Mouse (Mus musculus) embryonic facial prominence, embryonic 14.5 days (tissue): ENCODE measurements around the gene Vars. TPM values are rescaled to one million over a fixed set of nuclear protein-coding genes. Genes with fewer than 3 reads are reported as not detected.

Source experiments
- ATAC-seq: fragments of 200-750 bp; cut with Nextera tagmentation; 2 replicates; pipeline ENCODE4 v1.8.0; 2017; ENCODE audit warnings: low read depth, moderate number of reproducible peaks, moderate TSS enrichment
- DNase-seq: peaks from one replicate; pipeline ENCODE4 v3.0.0-alpha.2; 2015; ENCODE audit warnings: low spot score
- H3K27ac ChIP-seq: fragments of 300-500 bp; sonication (generic); replicated peaks from 2 replicates; pipeline ENCODE4 v1.5.1; 2014; ENCODE audit warnings: low read depth, mild to moderate bottlenecking, low read length, moderate library complexity
- H3K27me3 ChIP-seq: fragments of 300-500 bp; sonication (generic); replicated peaks from 2 replicates; pipeline ENCODE4 v1.6.1; 2014; ENCODE audit warnings: low read length; ENCODE audit not compliant: control insufficient read depth, insufficient read depth
- H3K36me3 ChIP-seq: fragments of 300-500 bp; sonication (generic); 2 replicates; pipeline ENCODE4 v1.6.1; 2014; ENCODE audit warnings: low read length, mixed read lengths; ENCODE audit not compliant: control insufficient read depth, insufficient read depth
- H3K4me1 ChIP-seq: fragments of 300-500 bp; sonication (generic); 2 replicates; pipeline ENCODE4 v1.6.1; 2014; ENCODE audit warnings: antibody characterized with exemption, low read length; ENCODE audit not compliant: control insufficient read depth, insufficient read depth
- H3K4me2 ChIP-seq: fragments of 300-500 bp; sonication (generic); 2 replicates; pipeline ENCODE4 v1.6.1; 2014; ENCODE audit warnings: low read depth, mild to moderate bottlenecking, low read length, moderate library complexity, mixed read lengths
- H3K4me3 ChIP-seq: fragments of 300-500 bp; sonication (generic); 2 replicates; pipeline ENCODE4 v1.5.1; 2014; ENCODE audit warnings: low read depth, mild to moderate bottlenecking, low read length
- H3K9ac ChIP-seq: fragments of 300-500 bp; sonication (generic); 2 replicates; pipeline ENCODE4 v1.6.1; 2014; ENCODE audit warnings: low read depth, mild to moderate bottlenecking, low read length, moderate library complexity, mixed read lengths
- H3K9me3 ChIP-seq: fragments of 300-500 bp; sonication (generic); 2 replicates; pipeline ENCODE4 v1.6.1; 2016; ENCODE audit warnings: low read length; ENCODE audit not compliant: control insufficient read depth
- WGBS: fragments of 180-500 bp; shearing (Covaris S2); extraction: QIAGEN DNeasy Blood & Tissue Kit; methylation state at CpG from one replicate; pipeline ENCODE4 v1.1.7; 2014; 5-methylcytosine and 5-hydroxymethylcytosine counted together
- polyA plus RNA-seq: library from polyadenylated mRNA; unstranded; fragments of >200 nt; fragmentation: Nextera tagmentation; extraction: Ambion mirVana; gene quantifications from 2 replicates; pipeline ENCODE4 v1.2.1, GENCODE M21; 2014

Vars gene
- polyA plus RNA-seq, 1 experiment from 2014 or later, result 80.3 TPM

DNA sequence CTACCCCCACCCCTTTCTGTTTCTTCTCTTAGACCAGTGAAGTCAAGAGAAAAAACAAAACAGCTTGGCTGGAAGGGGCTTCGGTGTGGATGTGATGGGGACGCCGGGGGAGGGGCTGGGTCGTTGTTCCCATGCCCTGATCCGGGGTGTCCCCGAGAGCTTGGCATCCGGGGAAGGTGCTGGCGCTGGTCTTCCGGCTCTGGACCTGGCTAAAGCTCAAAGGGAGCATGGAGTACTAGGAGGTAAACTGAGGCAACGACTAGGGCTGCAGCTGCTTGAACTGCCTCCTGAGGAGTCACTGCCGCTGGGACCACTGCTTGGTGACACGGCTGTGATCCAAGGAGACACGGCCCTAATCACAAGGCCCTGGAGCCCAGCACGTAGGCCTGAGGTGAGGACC lies 59.3 kb downstream of the Vars start:
- H3K9ac ChIP-seq, result peak overlapping the region; percentile 85
- peak overlapping the region; percentile 86 for H3K4me2 ChIP-seq
- peaks cover under 1% of the 10 kb centered on the region; the same call in 1 of the 2 replicates for H3K27me3 ChIP-seq
- peaks cover 57% of the 10 kb centered on the region for H3K36me3 ChIP-seq
- peaks cover 6% of the 10 kb centered on the region; the same call in 1 of the 2 replicates for H3K4me1 ChIP-seq
- 27% methylated on average over 14 of the region's 14 CpGs for WGBS
- DNase-seq (no peak), ATAC-seq (no peak)
- no peaks in the 10 kb centered on the region for H3K9me3 ChIP-seq
- H3K27ac ChIP-seq, result peak overlapping the region; percentile 92; the same call in 1 of the 2 replicates
- peak overlapping the region; percentile 65 for H3K4me3 ChIP-seq

DNA sequence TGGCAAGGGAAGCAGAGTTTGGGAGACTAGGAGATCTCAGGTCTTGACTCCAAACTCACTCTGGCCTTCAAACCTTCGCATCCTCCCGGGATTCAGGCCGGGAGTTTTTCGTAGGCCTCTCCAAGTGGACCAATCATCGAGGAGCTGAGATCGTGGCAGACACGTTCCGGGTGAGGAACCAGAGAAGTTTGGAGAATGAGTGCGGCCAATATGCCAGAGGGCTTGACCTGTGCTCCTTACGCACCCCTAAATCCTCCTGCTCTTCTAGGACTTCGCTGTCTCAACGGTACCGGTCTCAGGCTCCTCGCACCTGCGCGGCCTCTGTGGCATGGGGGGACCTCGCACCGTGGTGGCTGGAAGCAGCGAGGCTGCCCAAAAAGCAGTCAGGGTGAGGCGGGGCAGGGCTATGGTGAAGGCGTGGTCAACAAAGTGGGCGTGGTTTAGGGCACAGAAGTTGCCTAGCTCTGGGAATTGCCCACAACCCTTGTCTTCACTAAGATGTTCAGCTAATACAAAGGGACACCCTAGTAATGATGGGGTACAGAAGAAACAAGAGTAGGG lies 60.0 kb downstream of the Vars start:
- Histone ChIP-seq H3K27ac (no peak overlapping the region), H3K4me2 (peak overlapping the region; percentile 86), H3K36me3 (peaks cover 49% of the 10 kb centered on the region), H3K27me3 (peaks cover 7% of the 10 kb centered on the region), H3K4me3 (peak overlapping the region; percentile 65), H3K9me3 (no peaks in the 10 kb centered on the region), H3K4me1 (peaks cover 6% of the 10 kb centered on the region; the same call in 1 of the 2 replicates), H3K9ac (peak overlapping the region; percentile 85)
- no peak for DNase-seq
- ATAC-seq, result no peak
- 58% methylated on average over 22 of the region's 22 CpGs for WGBS

- peak overlapping the region; percentile 86 for H3K4me2 ChIP-seq
- ATAC-seq, result no peak
- peaks cover 6% of the 10 kb centered on the region; the same call in 1 of the 2 replicates for H3K4me1 ChIP-seq
- H3K27ac ChIP-seq, result no peak overlapping the region
- no peak overlapping the region for H3K4me3 ChIP-seq
- no peak overlapping the region for H3K9ac ChIP-seq
- H3K9me3 ChIP-seq, result no peaks in the 10 kb centered on the region
- peaks cover 44% of the 10 kb centered on the region for H3K36me3 ChIP-seq
- 74% methylated on average over 8 of the region's 8 CpGs for WGBS
- no peak for DNase-seq
- peaks cover 10% of the 10 kb centered on the region for H3K27me3 ChIP-seq
Measured at GRCm38 (mm10) chr17:35061299-35061698, 60.5 kb downstream of the Vars start.

- H3K4me1 ChIP-seq, result peaks cover 6% of the 10 kb centered on the region; the same call in 1 of the 2 replicates
- no peak overlapping the region for H3K27ac ChIP-seq
- no peak overlapping the region for H3K9ac ChIP-seq
- H3K9me3 ChIP-seq, result no peaks in the 10 kb centered on the region
- no peak for DNase-seq
- H3K4me2 ChIP-seq, result no peak overlapping the region
- ATAC-seq, result no peak
- H3K27me3 ChIP-seq, result peaks cover 20% of the 10 kb centered on the region
- no peak overlapping the region for H3K4me3 ChIP-seq
- H3K36me3 ChIP-seq, result peaks cover 27% of the 10 kb centered on the region
- 93% methylated on average over 3 of the region's 3 CpGs for WGBS
Measured at GRCm38 (mm10) chr17:35063466-35063865, 62.7 kb downstream of the Vars start.

- DNase-seq, result no peak
- H3K9me3 ChIP-seq, result no peaks in the 10 kb centered on the region
- peaks cover 20% of the 10 kb centered on the region for H3K27me3 ChIP-seq
- H3K4me1 ChIP-seq, result peaks cover 6% of the 10 kb centered on the region; the same call in 1 of the 2 replicates
- peak overlapping the region; percentile 54 for H3K27ac ChIP-seq
- peak overlapping the region; percentile 34 for H3K4me3 ChIP-seq
- no peak for ATAC-seq
- peak overlapping the region; percentile 61 for H3K4me2 ChIP-seq
- H3K9ac ChIP-seq, result peak overlapping the region; percentile 56; the same call in 1 of the 2 replicates
- WGBS, result 21% methylated on average over 9 of the region's 10 CpGs
- H3K36me3 ChIP-seq, result peaks cover 27% of the 10 kb centered on the region
Measured at GRCm38 (mm10) chr17:35064378-35064877, 63.6 kb downstream of the Vars start.

DNA sequence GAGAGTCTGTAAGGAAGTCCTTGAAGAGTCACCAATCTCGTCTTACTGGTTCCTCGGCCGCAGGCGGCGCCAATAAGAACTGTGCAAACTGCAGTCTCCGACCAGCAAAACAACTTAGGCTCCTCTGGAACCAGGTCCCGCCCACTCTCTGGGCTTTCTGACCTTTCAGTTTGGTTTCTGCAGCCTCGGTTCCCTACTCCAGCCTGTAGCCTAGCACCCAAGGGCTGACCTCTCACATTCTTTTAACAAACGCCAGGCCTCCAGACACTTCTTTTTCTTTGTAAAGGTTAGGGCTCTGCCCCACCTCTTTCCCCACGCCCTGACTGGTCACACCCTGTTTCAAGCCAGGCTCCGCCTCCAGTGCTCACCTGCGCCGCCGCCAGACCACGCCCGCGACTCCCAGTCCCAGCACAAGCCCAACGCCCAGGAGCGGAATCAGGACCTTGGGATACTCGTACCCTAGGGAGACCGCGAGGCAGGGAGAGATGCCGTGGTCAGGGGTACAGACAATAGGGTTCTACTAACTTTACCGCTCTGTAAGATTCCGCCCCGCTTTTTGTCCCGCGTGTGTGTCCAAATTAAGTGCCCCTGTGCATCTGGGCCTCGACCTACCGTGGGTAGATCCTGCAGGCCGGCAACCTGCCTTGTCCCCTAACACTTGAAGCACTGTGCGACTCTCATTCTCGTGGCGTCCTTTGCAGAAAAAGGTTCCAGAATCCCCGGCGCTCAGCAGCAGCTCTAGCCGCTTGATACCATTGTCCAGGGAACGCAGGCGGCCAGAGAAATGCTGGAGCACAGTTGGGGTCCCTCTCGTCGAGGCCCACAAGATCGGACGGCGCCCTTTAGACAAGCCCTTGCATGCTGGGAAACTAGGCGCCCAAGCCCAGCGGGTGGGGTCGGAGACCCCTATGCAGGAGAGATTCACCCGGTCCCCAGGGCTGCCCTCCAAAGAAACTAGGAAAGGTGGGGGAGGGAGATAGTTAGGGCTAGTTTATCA lies 64.5 kb downstream of the Vars start, which contains the start of gene Ly6g6c:
Ly6g6c (plus strand) TSS at position 438 of the 997 bp plus-strand sequence.
- peak; percentile 71 for ATAC-seq
- H3K36me3 ChIP-seq, result peaks cover 27% of the 10 kb centered on the region
- WGBS, result 2% methylated on average over 44 of the region's 48 CpGs
- H3K4me3 ChIP-seq, result peak within 1 kb of the TSS; percentile 34
- peak within 1 kb of the TSS; percentile 61 for H3K4me2 ChIP-seq
- H3K9ac ChIP-seq, result peak within 1 kb of the TSS; percentile 56
- H3K27me3 ChIP-seq, result peaks cover 20% of the 10 kb centered on the region
- DNase-seq, result peak; percentile 87
- peaks cover 6% of the 10 kb centered on the region; the same call in 1 of the 2 replicates for H3K4me1 ChIP-seq
- no peaks in the 10 kb centered on the region for H3K9me3 ChIP-seq
- peak within 1 kb of the TSS; percentile 54 for H3K27ac ChIP-seq

Other genes starting within 250 kb of the Vars start
- not detected in 2 replicates for gene Cyp21a1, start 196.4 kb upstream of the Vars start, polyA plus RNA-seq
- gene Stk19, start 164.0 kb upstream of the Vars start, polyA plus RNA-seq, result 21.1 and 21.7 TPM in 2 replicates
- gene Dxo, start 164.0 kb upstream of the Vars start, polyA plus RNA-seq, result 53.0 and 54.2 TPM in 2 replicates
- 38.9 and 46.6 TPM in 2 replicates for gene Skiv2l, start 150.8 kb upstream of the Vars start, polyA plus RNA-seq
- 85.8 and 99.8 TPM in 2 replicates for gene Nelfe, start 150.6 kb upstream of the Vars start, polyA plus RNA-seq
- gene Cfb, start 138.5 kb upstream of the Vars start, polyA plus RNA-seq, result 1.8 and 2.2 TPM in 2 replicates
- 0.83 and 1.0 TPM in 2 replicates for gene Zbtb12, start 121.5 kb upstream of the Vars start, polyA plus RNA-seq
- gene Gm20547, start 118.9 kb upstream of the Vars start, polyA plus RNA-seq, result not detected in 2 replicates
- gene C2, start 102.7 kb upstream of the Vars start, polyA plus RNA-seq, result 4.0 and 5.6 TPM in 2 replicates
- gene Ehmt2, start 102.5 kb upstream of the Vars start, polyA plus RNA-seq, result 61.0 and 65.7 TPM in 2 replicates
- gene Slc44a4, start 86.5 kb upstream of the Vars start, polyA plus RNA-seq, result 0.14 and 0.53 TPM in 2 replicates
- 15.0 and 15.4 TPM in 2 replicates for gene Neu1, start 69.7 kb upstream of the Vars start, polyA plus RNA-seq
- 0.69 and 2.3 TPM in 2 replicates for gene Hspa1b, start 41.7 kb upstream of the Vars start, polyA plus RNA-seq
- not detected in 2 replicates for gene Gm20481, start 31.1 kb upstream of the Vars start, polyA plus RNA-seq
- gene Hspa1a, start 28.8 kb upstream of the Vars start, polyA plus RNA-seq, result 7.3 TPM in 2 replicates
- gene Hspa1l, start 28.3 kb upstream of the Vars start, polyA plus RNA-seq, result 0.99 and 1.0 TPM in 2 replicates
- gene Lsm2, start 19.1 kb upstream of the Vars start, polyA plus RNA-seq, result 151 and 159 TPM in 2 replicates
- gene Vwa7, start 15.6 kb downstream of the Vars start, polyA plus RNA-seq, result 0.07 and 0.20 TPM in 2 replicates
- 12.2 and 16.5 TPM in 2 replicates for gene Sapcd1, start 27.0 kb downstream of the Vars start, polyA plus RNA-seq
- 2.5 and 3.4 TPM in 2 replicates for gene Msh5, start 45.8 kb downstream of the Vars start, polyA plus RNA-seq
- gene Clic1, start 49.0 kb downstream of the Vars start, polyA plus RNA-seq, result 90.9 and 96.9 TPM in 2 replicates
- gene Ddah2, start 58.0 kb downstream of the Vars start, polyA plus RNA-seq, result 291 and 341 TPM in 2 replicates
- 9.5 and 21.2 TPM in 2 replicates for gene Ly6g6c, start 64.4 kb downstream of the Vars start, polyA plus RNA-seq
- gene Mpig6b, start 65.2 kb downstream of the Vars start, polyA plus RNA-seq, result 0.55 and 0.96 TPM in 2 replicates
- 9.4 and 11.8 TPM in 2 replicates for gene Ly6g6e, start 75.9 kb downstream of the Vars start, polyA plus RNA-seq
- gene Ly6g6d, start 77.1 kb downstream of the Vars start, polyA plus RNA-seq, result 0.46 and 1.4 TPM in 2 replicates
- 0.18 TPM in 1 of 2 replicates, not detected in the other for gene Ly6g6f, start 84.6 kb downstream of the Vars start, polyA plus RNA-seq
- 77.2 and 92.3 TPM in 2 replicates for gene Abhd16a, start 88.3 kb downstream of the Vars start, polyA plus RNA-seq
- gene Ly6g5c, start 107.3 kb downstream of the Vars start, polyA plus RNA-seq, result not detected in 2 replicates
- 0.41 and 0.70 TPM in 2 replicates for gene Ly6g5b, start 114.4 kb downstream of the Vars start, polyA plus RNA-seq
- gene Gpank1, start 120.5 kb downstream of the Vars start, polyA plus RNA-seq, result 13.0 and 13.4 TPM in 2 replicates
- gene Csnk2b, start 121.1 kb downstream of the Vars start, polyA plus RNA-seq, result 277 and 279 TPM in 2 replicates
- 5.6 and 6.0 TPM in 2 replicates for gene D17H6S53E, start 125.4 kb downstream of the Vars start, polyA plus RNA-seq
- gene Apom, start 131.1 kb downstream of the Vars start, polyA plus RNA-seq, result 0.28 TPM in 1 of 2 replicates, not detected in the other
- gene Bag6, start 134.2 kb downstream of the Vars start, polyA plus RNA-seq, result 72.2 and 77.3 TPM in 2 replicates
- 151 and 172 TPM in 2 replicates for gene Prrc2a, start 163.9 kb downstream of the Vars start, polyA plus RNA-seq
- 16.5 and 17.7 TPM in 2 replicates for gene Aif1, start 175.1 kb downstream of the Vars start, polyA plus RNA-seq
- 22.2 and 26.9 TPM in 2 replicates for gene Lst1, start 187.5 kb downstream of the Vars start, polyA plus RNA-seq
- gene Ltb, start 193.5 kb downstream of the Vars start, polyA plus RNA-seq, result 2.0 and 3.3 TPM in 2 replicates
- 0.62 and 0.74 TPM in 2 replicates for gene Tnf, start 201.0 kb downstream of the Vars start, polyA plus RNA-seq
- 0.34 and 0.40 TPM in 2 replicates for gene Lta, start 204.4 kb downstream of the Vars start, polyA plus RNA-seq
- gene Gm16181, start 219.8 kb downstream of the Vars start, polyA plus RNA-seq, result 0.47 TPM in 1 of 2 replicates, not detected in the other
- gene Atp6v1g2, start 232.7 kb downstream of the Vars start, polyA plus RNA-seq, result 5.1 and 5.2 TPM in 2 replicates
- 3.3 and 4.8 TPM in 2 replicates for gene Nfkbil1, start 234.8 kb downstream of the Vars start, polyA plus RNA-seq
- 347 and 431 TPM in 2 replicates for gene Ddx39b, start 240.8 kb downstream of the Vars start, polyA plus RNA-seq